Mouse (Mus musculus) cerebellum, postnatal 10 days (tissue): ENCODE results near the gene Purb.
"Not testable (repeated sequence)": the region's sequence is repeated elsewhere in the genome, so short reads cannot be mapped to it uniquely, and the experiment has no call there.

Source experiments
- DNase-seq, 2 experiments: peaks; one replicate each; pipeline ENCODE4 v3.0.0; 2021; ENCODE audit warnings: mixed read lengths in 2 of 2

Purb gene

GRCm38 (mm10) chr11:6484244-6484959 lies 8.7 kb upstream of the Purb start:
- DNase-seq, result peak in 1 of 2 experiments; percentile 28

GRCm38 (mm10) chr11:6483103-6483502 lies 7.4 kb upstream of the Purb start:
- peak in 1 of 2 experiments; percentile 28 for DNase-seq

- peak; percentile 97 to 98 for DNase-seq
Observed at GRCm38 (mm10) chr11:6481669-6482185, 6.0 kb upstream of the Purb start.

- peak; percentile 40 to 58 for DNase-seq
Observed at GRCm38 (mm10) chr11:6480681-6481405, 5.1 kb upstream of the Purb start.

GRCm38 (mm10) chr11:6480191-6480590 lies 4.5 kb upstream of the Purb start:
- DNase-seq, result peak; percentile 90 to 91

GRCm38 (mm10) chr11:6479231-6479630 lies 3.5 kb upstream of the Purb start:
- DNase-seq, result peak; percentile 54 to 59

- peak; percentile 35 to 51 for DNase-seq
Observed at GRCm38 (mm10) chr11:6477350-6477749, 1.6 kb upstream of the Purb start.

GRCm38 (mm10) chr11:6476876-6477275 lies 1.2 kb upstream of the Purb start:
- peak in 1 of 2 experiments; percentile 11 for DNase-seq

- DNase-seq, result peak; percentile 78 to 82
Observed at GRCm38 (mm10) chr11:6474874-6475731, 614 bp downstream of the Purb start.

- peak in 1 of 2 experiments; percentile 42 for DNase-seq
Observed at GRCm38 (mm10) chr11:6474381-6474780, 1.3 kb downstream of the Purb start.

- DNase-seq, result peak in 1 of 2 experiments; percentile 33
Observed at GRCm38 (mm10) chr11:6472076-6472475, 3.6 kb downstream of the Purb start.

GRCm38 (mm10) chr11:6471493-6471892 lies 4.2 kb downstream of the Purb start:
- peak in 1 of 2 experiments; percentile 34 for DNase-seq

- DNase-seq, result peak in 1 of 2 experiments; percentile 30
Observed at GRCm38 (mm10) chr11:6471054-6471453, 4.7 kb downstream of the Purb start.

- peak in 1 of 2 experiments; percentile 31 for DNase-seq
Observed at GRCm38 (mm10) chr11:6468541-6468940, 7.2 kb downstream of the Purb start.

GRCm38 (mm10) chr11:6465122-6465521 lies 10.6 kb downstream of the Purb start:
- DNase-seq, result peak; percentile 86

- DNase-seq, result no peak
Observed at GRCm38 (mm10) chr11:6463159-6463837, 12.4 kb downstream of the Purb start.

GRCm38 (mm10) chr11:6456083-6456482 lies 19.6 kb downstream of the Purb start:
- DNase-seq, result no peak

- not testable (repeated sequence) for DNase-seq
Observed at GRCm38 (mm10) chr11:6448155-6448554, 27.6 kb downstream of the Purb start.

- no peak for DNase-seq
Observed at GRCm38 (mm10) chr11:6447493-6447892, 28.2 kb downstream of the Purb start.

- no peak for DNase-seq
Observed at GRCm38 (mm10) chr11:6445951-6446350, 29.8 kb downstream of the Purb start.

- DNase-seq, result no peak
Observed at GRCm38 (mm10) chr11:6445441-6445840, 30.3 kb downstream of the Purb start.
